Mouse (Mus musculus): ENCODE results near the gene Srp9.
A peak's percentile ranks its signal among the peaks of the same experiment; 100 is the strongest.

Gene Srp9

GRCm38 (mm10) chr1:182124506-182124905 lies at the start of gene Srp9:
Gene Srp9 (plus strand): TSS chr1:182124737.
- peak; percentile 93 for DNase-seq (ENCODE audit: low spot score)

- DNase-seq (ENCODE audit: low spot score): no peak
Measured at GRCm38 (mm10) chr1:182081744-182082419, 42.7 kb upstream of the Srp9 start.

- DNase-seq (ENCODE audit: low spot score): no peak
Measured at GRCm38 (mm10) chr1:182083459-182083858, 41.1 kb upstream of the Srp9 start.

GRCm38 (mm10) chr1:182086759-182087158 lies 37.8 kb upstream of the Srp9 start:
- no peak for DNase-seq (ENCODE audit: low spot score)

- DNase-seq (ENCODE audit: low spot score): no peak
Measured at GRCm38 (mm10) chr1:182087351-182087750, 37.2 kb upstream of the Srp9 start.

GRCm38 (mm10) chr1:182087753-182088633 lies 36.5 kb upstream of the Srp9 start:
- peak; percentile 35 for DNase-seq (ENCODE audit: low spot score)

- DNase-seq (ENCODE audit: low spot score): no peak
Measured at GRCm38 (mm10) chr1:182088844-182089418, 35.6 kb upstream of the Srp9 start.

- no peak for DNase-seq (ENCODE audit: low spot score)
Measured at GRCm38 (mm10) chr1:182089600-182090297, 34.8 kb upstream of the Srp9 start.

- no peak for DNase-seq (ENCODE audit: low spot score)
Measured at GRCm38 (mm10) chr1:182090298-182090677, 34.2 kb upstream of the Srp9 start.

- DNase-seq (ENCODE audit: low spot score): no peak
Measured at GRCm38 (mm10) chr1:182091261-182091660, 33.3 kb upstream of the Srp9 start.

GRCm38 (mm10) chr1:182091746-182092412 lies 32.7 kb upstream of the Srp9 start:
- no peak for DNase-seq (ENCODE audit: low spot score)

- no peak for DNase-seq (ENCODE audit: low spot score)
Measured at GRCm38 (mm10) chr1:182092413-182092800, 32.1 kb upstream of the Srp9 start.

- no peak for DNase-seq (ENCODE audit: low spot score)
Measured at GRCm38 (mm10) chr1:182093407-182093806, 31.1 kb upstream of the Srp9 start.

GRCm38 (mm10) chr1:182094473-182095136 lies 29.9 kb upstream of the Srp9 start:
- DNase-seq (ENCODE audit: low spot score): no peak

- no peak for DNase-seq (ENCODE audit: low spot score)
Measured at GRCm38 (mm10) chr1:182095240-182095741, 29.2 kb upstream of the Srp9 start.

- DNase-seq (ENCODE audit: low spot score): no peak
Measured at GRCm38 (mm10) chr1:182096707-182097106, 27.8 kb upstream of the Srp9 start.

- no peak for DNase-seq (ENCODE audit: low spot score)
Measured at GRCm38 (mm10) chr1:182099062-182099461, 25.5 kb upstream of the Srp9 start.

GRCm38 (mm10) chr1:182100403-182100802 lies 24.1 kb upstream of the Srp9 start:
- DNase-seq (ENCODE audit: low spot score): no peak

- no peak for DNase-seq (ENCODE audit: low spot score)
Measured at GRCm38 (mm10) chr1:182101468-182101867, 23.1 kb upstream of the Srp9 start.

GRCm38 (mm10) chr1:182102706-182103105 lies 21.8 kb upstream of the Srp9 start:
- DNase-seq (ENCODE audit: low spot score): no peak

- no peak for DNase-seq (ENCODE audit: low spot score)
Measured at GRCm38 (mm10) chr1:182103436-182103835, 21.1 kb upstream of the Srp9 start.
